Mouse (Mus musculus): ENCODE measurements around the gene Ctf1. TPM values are rescaled to one million over a fixed set of nuclear protein-coding genes. Genes with fewer than 3 reads are reported as not detected.

Gene Ctf1
- total RNA-seq, 1 experiment, result 3.0 TPM

DNA sequence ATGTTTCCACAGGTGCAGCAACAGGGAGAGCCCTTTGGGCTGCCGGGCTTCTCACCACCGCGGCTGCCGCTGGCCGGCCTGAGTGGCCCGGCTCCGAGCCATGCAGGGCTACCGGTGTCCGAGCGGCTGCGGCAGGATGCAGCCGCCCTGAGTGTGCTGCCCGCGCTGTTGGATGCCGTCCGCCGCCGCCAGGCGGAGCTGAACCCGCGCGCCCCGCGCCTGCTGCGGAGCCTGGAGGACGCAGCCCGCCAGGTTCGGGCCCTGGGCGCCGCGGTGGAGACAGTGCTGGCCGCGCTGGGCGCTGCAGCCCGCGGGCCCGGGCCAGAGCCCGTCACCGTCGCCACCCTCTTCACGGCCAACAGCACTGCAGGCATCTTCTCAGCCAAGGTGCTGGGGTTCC lies 4.5 kb downstream of the Ctf1 start:
- Histone ChIP-seq H3K36me3 (ENCODE audit: control insufficient read depth, insufficient read depth, low read length, poor library complexity, severe bottlenecking) (no peaks in the 10 kb centered on the region), H3K9ac (ENCODE audit: insufficient read depth, low read depth, low read length, poor library complexity, severe bottlenecking) (peak overlapping the region; percentile 79), H3K27ac (ENCODE audit: insufficient read depth, low read depth, low read length, poor library complexity, severe bottlenecking) (no peak overlapping the region), H3K4me1 (ENCODE audit: control insufficient read depth in 2 of 2, insufficient read depth in 2 of 2, low read length in 2 of 2, poor library complexity in 1 of 2) (peaks cover 1 to 5% of the 10 kb centered on the region in 2 experiments; a peak in 2 of 4 replicates), H3K4me3 (ENCODE audit: insufficient read depth in 1 of 2, low read depth in 1 of 2, low read length in 2 of 2, poor library complexity in 1 of 2, severe bottlenecking in 1 of 2) (peak overlapping the region; percentile 64 to 72), H3K9me3 (ENCODE audit: control insufficient read depth, insufficient read depth, low read depth, low read length) (no peaks in the 10 kb centered on the region)
- no peak for TF ChIP-seq CHD2 (IDR thresholded peaks at IDR 0.05; ENCODE audit: low read depth, low read length)
- TF ChIP-seq HCFC1 (IDR thresholded peaks at IDR 0.05; ENCODE audit: borderline replicate concordance, insufficient read depth, low read length), result no peak; the same call in 1 of the 2 replicates
- TF ChIP-seq ZC3H11A (IDR thresholded peaks at IDR 0.05; ENCODE audit: borderline replicate concordance, low read depth, low read length), result no peak
- no peak for TF ChIP-seq MAFK (IDR thresholded peaks at IDR 0.05; ENCODE audit: insufficient read depth, low read depth, low read length)
- TF ChIP-seq ZNF384 (IDR thresholded peaks at IDR 0.05; ENCODE audit: low read depth, low read length), result no peak
- no peak for DNase-seq (ENCODE audit: low read depth, low spot score)
- in situ Hi-C loops (cut with MboI; ENCODE audit: low sequenced_read_pairs in 2 of 2, unreplicated experiment in 2 of 2), result no loop called here

DNA sequence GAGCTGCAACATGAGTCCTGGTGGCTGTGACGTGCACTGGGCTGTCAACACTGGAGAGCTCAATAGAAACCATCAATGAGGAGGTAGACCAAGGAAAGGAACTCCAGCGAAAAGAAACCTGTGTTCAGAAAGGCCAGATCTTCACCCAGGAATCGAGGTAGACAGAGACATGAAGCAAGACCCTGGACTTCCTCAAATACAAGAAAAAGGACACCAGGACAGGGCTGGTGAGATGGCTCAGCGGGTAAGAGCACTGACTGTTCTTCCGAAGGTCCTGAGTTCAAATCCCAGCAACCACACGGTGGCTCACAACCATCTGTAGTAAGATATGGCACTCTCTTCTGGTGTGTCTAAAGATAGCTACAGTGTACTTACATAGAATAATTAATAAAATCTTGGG lies 5.8 kb downstream of the Ctf1 start:
- H3K9me3 ChIP-seq (ENCODE audit: control insufficient read depth, insufficient read depth, low read depth, low read length), result no peaks in the 10 kb centered on the region
- TF ChIP-seq CHD2 (IDR thresholded peaks at IDR 0.05; ENCODE audit: low read depth, low read length), result no peak
- no peak for TF ChIP-seq MAFK (IDR thresholded peaks at IDR 0.05; ENCODE audit: insufficient read depth, low read depth, low read length)
- TF ChIP-seq ZC3H11A (IDR thresholded peaks at IDR 0.05; ENCODE audit: borderline replicate concordance, low read depth, low read length), result no peak
- no peak for TF ChIP-seq ZNF384 (IDR thresholded peaks at IDR 0.05; ENCODE audit: low read depth, low read length)
- no peak for TF ChIP-seq HCFC1 (IDR thresholded peaks at IDR 0.05; ENCODE audit: borderline replicate concordance, insufficient read depth, low read length)
- no peak overlapping the region for H3K4me3 ChIP-seq (ENCODE audit: insufficient read depth in 1 of 2, low read depth in 1 of 2, low read length in 2 of 2, poor library complexity in 1 of 2, severe bottlenecking in 1 of 2)
- in situ Hi-C loops (cut with MboI; ENCODE audit: low sequenced_read_pairs in 2 of 2, unreplicated experiment in 2 of 2), result no loop called here
- H3K9ac ChIP-seq (ENCODE audit: insufficient read depth, low read depth, low read length, poor library complexity, severe bottlenecking), result no peak overlapping the region
- DNase-seq (ENCODE audit: low read depth, low spot score), result no peak
- H3K36me3 ChIP-seq (ENCODE audit: control insufficient read depth, insufficient read depth, low read length, poor library complexity, severe bottlenecking), result no peaks in the 10 kb centered on the region
- H3K27ac ChIP-seq (ENCODE audit: insufficient read depth, low read depth, low read length, poor library complexity, severe bottlenecking), result no peak overlapping the region
- peaks cover 1 to 3% of the 10 kb centered on the region in 2 experiments; a peak in 1 of 4 replicates for H3K4me1 ChIP-seq (ENCODE audit: control insufficient read depth in 2 of 2, insufficient read depth in 2 of 2, low read length in 2 of 2, poor library complexity in 1 of 2)

DNA sequence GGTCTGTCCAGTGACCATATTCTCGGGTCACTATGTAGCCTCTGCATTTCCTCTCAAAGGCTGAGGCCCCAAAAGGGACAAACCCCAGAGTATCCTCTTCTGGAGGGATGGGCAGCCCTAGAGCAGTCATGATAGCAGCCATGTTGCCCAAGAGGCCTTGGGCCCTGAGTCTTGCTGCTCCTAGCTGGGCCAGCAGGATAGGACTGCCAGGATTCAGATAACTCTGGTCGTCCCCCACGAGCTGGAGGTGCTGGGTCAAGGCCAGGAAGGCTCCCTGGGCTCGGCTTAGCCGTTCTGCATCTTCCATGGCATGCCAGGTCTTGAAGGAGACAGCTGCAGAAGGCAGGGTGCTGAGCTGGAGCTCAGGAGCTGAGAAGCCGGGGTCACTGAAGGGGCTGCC lies 6.7 kb downstream of the Ctf1 start:
- H3K36me3 ChIP-seq (ENCODE audit: control insufficient read depth, insufficient read depth, low read length, poor library complexity, severe bottlenecking), result no peaks in the 10 kb centered on the region
- H3K4me1 ChIP-seq (ENCODE audit: control insufficient read depth in 2 of 2, insufficient read depth in 2 of 2, low read length in 2 of 2, poor library complexity in 1 of 2), result peaks cover 2 to 4% of the 10 kb centered on the region in 2 experiments; a peak in 2 of 4 replicates
- no peaks in the 10 kb centered on the region for H3K9me3 ChIP-seq (ENCODE audit: control insufficient read depth, insufficient read depth, low read depth, low read length)
- in situ Hi-C loops (cut with MboI; ENCODE audit: low sequenced_read_pairs in 2 of 2, unreplicated experiment in 2 of 2), result no loop called here
- DNase-seq (ENCODE audit: low read depth, low spot score), result no peak
- H3K27ac ChIP-seq (ENCODE audit: insufficient read depth, low read depth, low read length, poor library complexity, severe bottlenecking), result no peak overlapping the region
- TF ChIP-seq CHD2 (IDR thresholded peaks at IDR 0.05; ENCODE audit: low read depth, low read length), result no peak
- no peak for TF ChIP-seq HCFC1 (IDR thresholded peaks at IDR 0.05; ENCODE audit: borderline replicate concordance, insufficient read depth, low read length)
- TF ChIP-seq ZNF384 (IDR thresholded peaks at IDR 0.05; ENCODE audit: low read depth, low read length), result no peak
- TF ChIP-seq ZC3H11A (IDR thresholded peaks at IDR 0.05; ENCODE audit: borderline replicate concordance, low read depth, low read length), result no peak
- TF ChIP-seq MAFK (IDR thresholded peaks at IDR 0.05; ENCODE audit: insufficient read depth, low read depth, low read length), result no peak
- H3K9ac ChIP-seq (ENCODE audit: insufficient read depth, low read depth, low read length, poor library complexity, severe bottlenecking), result no peak overlapping the region
- H3K4me3 ChIP-seq (ENCODE audit: insufficient read depth in 1 of 2, low read depth in 1 of 2, low read length in 2 of 2, poor library complexity in 1 of 2, severe bottlenecking in 1 of 2), result no peak overlapping the region

DNA sequence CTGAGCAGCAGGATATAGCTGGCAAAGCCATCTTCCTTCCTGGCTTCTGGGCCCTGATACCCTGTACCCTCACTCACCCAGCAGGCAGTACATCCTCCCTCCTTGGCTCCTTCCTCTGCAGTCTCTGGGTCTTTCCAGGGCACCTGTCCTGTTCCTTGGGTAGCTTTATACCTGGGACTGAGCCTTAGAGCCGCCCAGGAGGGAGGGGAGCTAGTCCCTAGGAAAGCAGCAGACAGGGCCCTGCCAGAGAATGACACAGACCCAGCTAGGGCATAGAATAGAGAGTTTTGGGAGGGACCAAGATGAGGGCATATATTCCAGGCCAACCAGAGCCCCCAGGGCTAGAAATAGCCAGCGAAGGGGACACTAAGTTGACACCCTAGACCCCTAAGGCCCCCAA lies 13.0 kb downstream of the Ctf1 start:
- Histone ChIP-seq H3K27ac (ENCODE audit: insufficient read depth, low read depth, low read length, poor library complexity, severe bottlenecking) (no peak overlapping the region), H3K9me3 (ENCODE audit: control insufficient read depth, insufficient read depth, low read depth, low read length) (no peaks in the 10 kb centered on the region), H3K9ac (ENCODE audit: insufficient read depth, low read depth, low read length, poor library complexity, severe bottlenecking) (no peak overlapping the region), H3K4me1 (ENCODE audit: control insufficient read depth in 2 of 2, insufficient read depth in 2 of 2, low read length in 2 of 2, poor library complexity in 1 of 2) (peaks cover 3 to 9% of the 10 kb centered on the region in 2 experiments; a peak in 1 of 4 replicates), H3K4me3 (ENCODE audit: insufficient read depth in 1 of 2, low read depth in 1 of 2, low read length in 2 of 2, poor library complexity in 1 of 2, severe bottlenecking in 1 of 2) (no peak overlapping the region), H3K36me3 (ENCODE audit: control insufficient read depth, insufficient read depth, low read length, poor library complexity, severe bottlenecking) (no peaks in the 10 kb centered on the region)
- in situ Hi-C loops (cut with MboI; ENCODE audit: low sequenced_read_pairs in 2 of 2, unreplicated experiment in 2 of 2), result no loop called here
- TF ChIP-seq MAFK (IDR thresholded peaks at IDR 0.05; ENCODE audit: insufficient read depth, low read depth, low read length) (no peak), HCFC1 (IDR thresholded peaks at IDR 0.05; ENCODE audit: borderline replicate concordance, insufficient read depth, low read length) (no peak), CHD2 (IDR thresholded peaks at IDR 0.05; ENCODE audit: low read depth, low read length) (no peak), ZC3H11A (IDR thresholded peaks at IDR 0.05; ENCODE audit: borderline replicate concordance, low read depth, low read length) (no peak), ZNF384 (IDR thresholded peaks at IDR 0.05; ENCODE audit: low read depth, low read length) (no peak)
- no peak for DNase-seq (ENCODE audit: low read depth, low spot score)

DNA sequence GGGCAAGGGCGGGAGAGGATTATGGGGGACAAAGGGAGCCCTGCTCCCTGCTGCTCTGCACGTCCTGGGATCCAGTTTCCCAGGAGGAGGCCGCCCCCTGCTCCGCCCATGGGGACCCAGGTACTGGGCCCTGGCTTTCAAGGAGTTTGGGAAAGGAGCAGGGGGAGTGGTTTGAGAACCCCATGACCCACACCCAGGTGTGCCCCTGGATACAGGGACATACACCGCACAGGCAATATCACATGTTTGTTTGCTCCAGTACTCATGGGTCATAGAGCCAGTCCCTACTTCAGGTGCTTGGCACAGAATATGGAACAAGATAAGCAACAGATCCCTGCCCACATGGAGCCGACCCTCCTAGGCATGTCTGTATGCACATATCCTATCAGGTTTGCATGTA lies 13.4 kb downstream of the Ctf1 start:
- no peak for DNase-seq (ENCODE audit: low read depth, low spot score)
- Histone ChIP-seq H3K27ac (ENCODE audit: insufficient read depth, low read depth, low read length, poor library complexity, severe bottlenecking) (no peak overlapping the region), H3K4me3 (ENCODE audit: insufficient read depth in 1 of 2, low read depth in 1 of 2, low read length in 2 of 2, poor library complexity in 1 of 2, severe bottlenecking in 1 of 2) (no peak overlapping the region), H3K9me3 (ENCODE audit: control insufficient read depth, insufficient read depth, low read depth, low read length) (no peaks in the 10 kb centered on the region), H3K9ac (ENCODE audit: insufficient read depth, low read depth, low read length, poor library complexity, severe bottlenecking) (no peak overlapping the region), H3K36me3 (ENCODE audit: control insufficient read depth, insufficient read depth, low read length, poor library complexity, severe bottlenecking) (no peaks in the 10 kb centered on the region), H3K4me1 (ENCODE audit: control insufficient read depth in 2 of 2, insufficient read depth in 2 of 2, low read length in 2 of 2, poor library complexity in 1 of 2) (peaks cover 3 to 9% of the 10 kb centered on the region in 2 experiments; a peak in 1 of 4 replicates)
- no peak for TF ChIP-seq CHD2 (IDR thresholded peaks at IDR 0.05; ENCODE audit: low read depth, low read length)
- in situ Hi-C loops (cut with MboI; ENCODE audit: low sequenced_read_pairs in 2 of 2, unreplicated experiment in 2 of 2), result no loop called here
